Mouse (Mus musculus) ES-Bruce4 (cell line): ENCODE data around the gene Atraid.

Experiments
- CTCF ChIP-seq: IDR thresholded peaks from one replicate; pipeline ENCODE4 v1.8.1; 2011; ENCODE audit warnings: low read depth, low read length
- EP300 ChIP-seq: IDR thresholded peaks from 2 replicates; pipeline ENCODE4 v1.6.1; 2011; ENCODE audit warnings: low read depth, low read length; ENCODE audit not compliant: insufficient read depth
- POLR2A ChIP-seq: IDR thresholded peaks from one replicate; pipeline ENCODE4 v1.8.1; 2011; ENCODE audit warnings: low read length; ENCODE audit not compliant: insufficient read depth

- TF ChIP-seq POLR2A: no peak
- TF ChIP-seq CTCF: no peak
- no peak for TF ChIP-seq EP300
Measured at GRCm38 (mm10) chr5:31046416-31046815, 1.7 kb upstream of the Atraid start.
